Mouse (Mus musculus): Measurements from ENCODE around the gene Cfap36. TPM values are rescaled to one million over a fixed set of nuclear protein-coding genes. Genes with fewer than 3 reads are reported as not detected.

Gene Cfap36
- total RNA-seq (2017): 39.9 to 44.9 TPM (median 41.7 TPM) in 3 replicates

DNA sequence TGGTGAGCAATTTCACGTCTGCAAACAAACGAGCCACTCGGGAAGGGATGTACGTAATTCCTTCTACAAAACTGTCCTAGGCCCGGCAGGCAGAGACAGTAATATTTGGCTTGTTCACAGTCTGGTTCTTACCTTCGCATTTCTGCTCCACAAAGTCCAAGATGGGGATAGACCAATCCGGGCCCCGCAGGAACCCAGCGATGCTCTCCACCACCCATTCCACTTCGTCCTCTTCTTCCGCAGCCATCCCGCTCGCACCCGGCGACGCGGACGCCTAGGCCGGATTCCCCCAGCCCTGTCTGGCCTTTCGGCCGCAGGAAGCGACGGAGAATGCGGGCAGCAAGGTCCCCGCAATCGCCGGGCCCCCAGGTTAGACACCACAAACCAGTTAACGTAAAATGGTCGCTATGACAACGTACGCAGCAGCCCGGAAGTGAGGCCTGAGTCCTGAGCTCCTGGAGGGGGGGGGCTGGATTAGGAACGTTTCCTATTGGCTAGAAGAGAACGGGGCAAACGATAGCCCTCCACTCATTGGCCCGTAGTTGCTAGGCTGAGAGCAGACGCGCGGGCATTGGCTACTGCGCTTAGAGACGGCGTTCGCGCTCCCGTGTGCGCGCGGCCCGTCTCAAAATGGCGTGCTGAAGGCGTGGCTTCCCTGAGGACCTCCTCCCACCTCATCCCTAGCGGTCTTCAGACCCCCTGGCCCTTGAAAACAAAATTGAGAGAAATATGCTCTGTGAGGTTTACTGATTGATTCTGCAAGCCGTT, at the start of gene Cfap36:
Cfap36 (minus strand) TSS at position 527 of the 768 bp plus-strand sequence.
- ATAC-seq (replicated peaks; ENCODE audit: insufficient number of reproducible peaks, low FRiP score, low TSS enrichment, poor library complexity, severe bottlenecking): peak; percentile 99

DNA sequence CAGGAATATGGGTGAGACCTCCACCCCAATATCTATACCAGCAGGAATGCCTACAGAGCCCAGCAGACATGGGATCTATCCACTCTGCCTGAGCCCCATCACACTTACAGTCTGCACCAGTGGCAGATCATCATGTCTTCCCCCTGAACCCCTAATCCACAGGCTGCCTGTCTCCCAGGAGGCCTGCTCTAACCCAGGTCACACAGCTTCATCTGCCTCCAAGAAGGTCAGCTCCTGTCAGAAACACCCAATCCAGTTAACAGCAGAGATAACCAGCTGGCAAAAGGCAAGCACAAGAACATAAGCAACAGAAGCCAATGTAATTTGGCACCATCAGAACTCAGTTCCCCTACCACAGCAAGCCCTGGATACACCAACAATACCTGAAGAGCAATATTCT, 40.1 kb upstream of the Cfap36 start:
- ATAC-seq (replicated peaks; ENCODE audit: insufficient number of reproducible peaks, low FRiP score, low TSS enrichment, poor library complexity, severe bottlenecking): no peak

DNA sequence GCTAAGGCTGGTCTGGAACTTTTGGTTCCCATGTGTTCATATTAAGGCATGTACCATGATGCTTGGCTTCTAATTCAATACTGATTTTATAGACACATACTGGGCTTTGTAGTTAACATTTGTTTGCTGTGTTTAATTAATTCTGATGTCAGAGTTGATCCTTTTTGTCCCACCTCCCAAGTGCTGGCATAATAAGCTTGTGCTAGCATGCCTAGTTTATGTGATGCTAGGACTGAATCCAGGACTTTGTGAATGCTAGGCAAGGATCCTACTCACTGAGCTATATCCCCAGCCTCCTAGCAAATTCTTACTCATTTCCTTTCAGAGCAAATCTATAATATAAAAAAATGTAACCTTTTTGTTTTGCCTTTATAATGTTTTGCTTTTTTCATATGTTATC, 38.8 kb upstream of the Cfap36 start:
- no peak for ATAC-seq (replicated peaks; ENCODE audit: insufficient number of reproducible peaks, low FRiP score, low TSS enrichment, poor library complexity, severe bottlenecking)

DNA sequence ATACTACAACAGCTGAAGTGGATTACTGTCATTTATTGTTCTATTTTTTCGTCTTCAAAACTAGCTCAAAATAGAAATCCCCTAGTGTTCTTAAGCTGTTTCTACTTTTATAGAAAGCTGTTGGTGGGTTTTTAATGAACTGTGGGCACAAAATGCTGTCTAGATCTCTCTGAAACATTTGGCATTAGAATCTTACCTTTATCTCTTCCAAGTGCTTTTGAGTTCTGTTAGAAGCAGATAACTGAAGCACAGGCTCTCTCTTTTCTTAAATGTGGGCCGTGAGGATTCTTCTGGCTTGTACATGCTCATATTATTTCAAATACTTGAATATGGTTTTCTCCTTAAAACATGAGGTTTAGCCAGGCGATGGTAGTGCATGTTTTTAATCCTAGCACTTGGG, 27.5 kb upstream of the Cfap36 start:
- ATAC-seq (replicated peaks; ENCODE audit: insufficient number of reproducible peaks, low FRiP score, low TSS enrichment, poor library complexity, severe bottlenecking): no peak

DNA sequence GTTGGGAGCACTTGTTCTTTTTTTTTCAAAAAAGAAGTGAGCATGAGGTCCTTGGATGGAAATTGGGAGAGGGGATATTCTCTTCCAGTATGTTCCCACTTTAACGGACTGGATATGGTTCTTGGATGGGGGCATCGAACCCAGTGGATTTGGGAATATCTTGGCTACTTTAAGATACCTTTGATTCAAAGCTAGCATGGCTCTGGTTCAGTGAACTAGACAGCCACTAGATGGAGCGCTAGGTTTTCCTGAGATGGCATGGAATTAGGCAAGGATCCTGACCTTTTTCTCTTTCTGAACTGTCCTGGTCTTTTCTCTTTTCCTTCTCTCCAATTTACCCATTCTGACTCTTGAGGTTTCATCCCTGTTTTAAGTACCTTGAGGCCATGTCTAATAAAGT, 20.6 kb upstream of the Cfap36 start:
- ATAC-seq (replicated peaks; ENCODE audit: insufficient number of reproducible peaks, low FRiP score, low TSS enrichment, poor library complexity, severe bottlenecking): no peak

DNA sequence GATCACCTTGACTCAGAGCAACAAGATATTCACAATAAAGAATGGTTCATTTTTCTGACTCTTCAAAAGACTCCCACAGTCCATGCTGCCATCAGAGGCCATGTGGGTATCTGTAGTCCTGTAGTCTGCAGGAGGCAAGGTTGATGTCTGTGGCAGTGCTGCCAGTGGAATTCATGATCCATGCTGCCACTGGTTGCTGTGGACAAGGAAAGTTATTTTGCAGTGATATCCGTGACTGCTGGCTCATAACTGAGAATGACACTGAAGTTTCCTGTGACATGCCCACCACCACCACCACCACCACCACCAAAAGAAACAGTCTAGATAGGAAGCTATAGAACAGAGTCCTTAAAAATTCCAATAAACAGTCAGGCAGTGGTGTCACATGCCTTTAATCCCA, 7.4 kb upstream of the Cfap36 start:
- no peak for ATAC-seq (replicated peaks; ENCODE audit: insufficient number of reproducible peaks, low FRiP score, low TSS enrichment, poor library complexity, severe bottlenecking)

DNA sequence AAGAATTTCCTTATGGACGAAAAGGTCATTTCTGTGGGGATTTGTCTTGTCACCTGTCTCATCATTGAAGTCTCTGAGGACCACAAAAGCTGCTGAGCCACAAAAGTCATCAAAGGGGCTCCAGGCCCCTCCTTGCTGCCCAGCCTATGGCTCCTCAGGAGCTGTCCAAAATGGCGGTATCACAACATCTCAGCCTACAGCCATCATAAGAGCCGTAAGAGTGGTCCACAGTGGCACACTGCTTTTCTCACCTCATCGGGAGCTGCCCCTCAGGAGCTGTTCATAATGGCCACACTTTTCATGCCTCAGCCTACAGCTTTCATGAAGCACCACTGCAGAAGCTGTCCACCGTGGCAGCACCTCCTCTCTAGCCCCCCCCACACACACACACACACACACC, 1.2 kb upstream of the Cfap36 start:
- ATAC-seq (replicated peaks; ENCODE audit: insufficient number of reproducible peaks, low FRiP score, low TSS enrichment, poor library complexity, severe bottlenecking): no peak

DNA sequence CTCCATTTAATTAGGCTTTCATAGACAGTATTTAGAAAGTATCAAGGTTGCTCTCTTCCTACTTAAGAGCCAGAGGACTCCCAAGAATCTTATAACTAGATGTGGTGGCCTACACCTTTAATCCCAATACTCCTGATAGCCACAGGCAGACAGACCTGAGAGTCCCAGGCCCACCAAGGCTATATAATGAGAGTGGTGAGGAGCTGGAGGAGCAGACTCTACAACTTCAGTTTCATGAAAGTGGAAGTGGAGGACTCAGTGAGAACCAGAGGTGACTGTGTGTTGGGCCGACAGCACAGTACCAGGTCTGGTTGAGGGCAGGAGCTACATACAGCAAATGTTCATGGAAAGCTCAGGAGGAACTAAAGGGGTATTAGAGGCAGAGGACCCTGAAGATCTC, 516 bp upstream of the Cfap36 start:
- no peak for ATAC-seq (replicated peaks; ENCODE audit: insufficient number of reproducible peaks, low FRiP score, low TSS enrichment, poor library complexity, severe bottlenecking)

DNA sequence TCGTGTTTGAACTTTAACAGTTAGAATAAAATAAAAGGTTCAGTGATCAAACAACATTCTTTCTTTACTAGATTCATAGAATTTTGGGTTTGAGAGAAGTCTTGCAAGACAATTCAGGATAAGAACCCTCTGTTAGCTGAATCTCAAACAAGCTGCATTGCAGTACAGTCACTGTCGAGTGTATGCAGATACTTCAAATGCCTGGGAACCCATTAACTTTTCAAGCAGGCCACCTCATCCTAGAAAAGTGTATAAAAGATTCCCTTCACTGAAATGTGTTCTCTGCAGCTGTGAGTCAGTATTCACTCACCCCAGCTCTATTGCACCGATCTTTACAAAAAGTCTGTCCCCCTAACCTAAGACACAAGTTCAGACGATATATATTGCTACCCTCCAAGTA, 1.2 kb downstream of the Cfap36 start:
- no peak for ATAC-seq (replicated peaks; ENCODE audit: insufficient number of reproducible peaks, low FRiP score, low TSS enrichment, poor library complexity, severe bottlenecking)

DNA sequence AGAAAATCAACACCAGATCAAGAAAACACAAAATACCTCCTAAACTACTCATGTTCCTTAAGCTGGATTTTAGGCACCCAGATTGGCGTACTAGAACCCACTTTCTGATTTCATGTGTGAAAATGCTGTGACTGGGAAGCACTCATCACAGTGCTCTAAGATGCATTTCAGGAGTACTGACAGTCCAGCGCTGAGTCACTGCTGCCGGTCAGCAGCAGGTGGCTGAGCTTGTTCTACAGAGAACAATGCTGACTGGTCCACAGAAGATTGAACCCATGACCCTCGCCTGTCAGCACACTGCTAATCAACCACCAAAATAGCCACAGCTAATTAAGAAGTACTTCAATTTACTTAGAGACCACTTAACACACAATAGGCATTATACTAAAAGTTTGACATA, 5.2 kb downstream of the Cfap36 start:
- no peak for ATAC-seq (replicated peaks; ENCODE audit: insufficient number of reproducible peaks, low FRiP score, low TSS enrichment, poor library complexity, severe bottlenecking)

DNA sequence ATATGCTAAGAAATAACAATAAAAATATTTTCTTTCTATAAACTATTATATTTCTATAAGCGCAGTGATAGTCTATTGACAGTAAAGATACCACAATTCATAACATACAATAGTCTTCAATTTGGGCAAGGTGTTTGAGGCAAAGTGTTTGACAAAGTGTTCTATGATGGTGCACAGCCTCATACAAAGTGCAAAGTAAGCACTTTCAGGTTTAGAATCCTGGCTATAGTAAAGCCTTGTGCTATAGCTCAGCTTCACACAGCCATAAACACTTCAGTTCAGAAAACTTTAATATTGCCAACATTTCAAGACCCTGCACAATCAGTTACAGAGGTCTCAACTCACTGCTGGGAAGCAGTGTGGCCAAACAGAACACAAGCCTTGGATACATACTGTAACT, 7.9 kb downstream of the Cfap36 start:
- no peak for ATAC-seq (replicated peaks; ENCODE audit: insufficient number of reproducible peaks, low FRiP score, low TSS enrichment, poor library complexity, severe bottlenecking)

DNA sequence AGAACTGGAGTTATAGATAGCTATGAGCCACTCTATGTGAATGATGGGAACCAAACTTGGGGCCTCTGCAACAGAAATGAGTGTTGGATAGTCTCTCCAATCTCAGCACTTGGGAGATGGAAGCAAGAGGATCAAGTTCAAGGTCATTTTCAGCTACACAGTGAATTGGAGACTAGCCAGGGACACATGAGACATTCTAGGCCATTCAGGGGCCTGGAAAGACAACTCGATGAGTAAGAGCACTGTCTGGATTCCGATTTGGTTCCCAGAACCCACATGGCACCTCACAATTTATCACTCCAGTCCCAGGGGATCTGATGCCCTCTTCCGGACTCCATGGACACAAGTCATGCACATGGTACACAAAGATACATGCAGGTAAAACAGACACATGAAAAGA, 8.7 kb downstream of the Cfap36 start:
- no peak for ATAC-seq (replicated peaks; ENCODE audit: insufficient number of reproducible peaks, low FRiP score, low TSS enrichment, poor library complexity, severe bottlenecking)

DNA sequence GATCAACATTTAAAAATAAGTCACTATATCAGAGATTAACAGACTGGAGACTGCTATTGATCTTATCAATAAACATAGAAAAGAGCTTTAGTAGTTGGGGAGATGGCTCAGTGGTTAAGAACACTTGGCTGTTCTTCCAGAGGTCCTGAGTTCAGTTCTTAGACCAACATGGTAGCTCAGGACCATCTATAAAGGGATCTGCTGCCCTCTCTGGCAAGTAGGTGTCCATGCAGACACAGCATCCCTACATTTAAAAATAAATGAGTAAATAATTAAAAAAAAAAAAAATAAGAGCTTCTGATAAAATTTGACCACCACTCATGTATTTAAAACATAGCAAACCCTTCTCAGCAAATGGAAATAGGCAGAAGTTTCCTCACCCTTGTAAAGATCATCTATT, 9.2 kb downstream of the Cfap36 start:
- no peak for ATAC-seq (replicated peaks; ENCODE audit: insufficient number of reproducible peaks, low FRiP score, low TSS enrichment, poor library complexity, severe bottlenecking)

DNA sequence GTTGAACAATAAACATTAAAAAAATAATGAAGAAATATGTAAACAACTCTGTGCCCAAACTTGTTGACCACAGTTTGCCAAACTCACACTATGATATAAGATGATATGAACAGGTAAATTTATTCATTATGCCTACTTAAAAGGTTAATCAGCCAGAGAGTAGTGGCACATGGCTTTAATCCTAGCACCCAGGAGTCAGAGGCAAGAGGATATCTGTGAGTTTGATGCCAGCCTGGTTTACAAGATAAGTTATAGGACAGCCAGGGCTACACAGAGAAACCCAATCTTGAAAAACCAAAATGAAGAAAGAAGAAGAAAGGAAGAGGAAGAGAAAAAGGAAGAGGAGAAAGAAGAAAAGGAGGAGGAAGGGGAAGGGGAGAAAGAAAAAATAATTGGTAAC, 9.8 kb downstream of the Cfap36 start:
- ATAC-seq (replicated peaks; ENCODE audit: insufficient number of reproducible peaks, low FRiP score, low TSS enrichment, poor library complexity, severe bottlenecking): no peak

DNA sequence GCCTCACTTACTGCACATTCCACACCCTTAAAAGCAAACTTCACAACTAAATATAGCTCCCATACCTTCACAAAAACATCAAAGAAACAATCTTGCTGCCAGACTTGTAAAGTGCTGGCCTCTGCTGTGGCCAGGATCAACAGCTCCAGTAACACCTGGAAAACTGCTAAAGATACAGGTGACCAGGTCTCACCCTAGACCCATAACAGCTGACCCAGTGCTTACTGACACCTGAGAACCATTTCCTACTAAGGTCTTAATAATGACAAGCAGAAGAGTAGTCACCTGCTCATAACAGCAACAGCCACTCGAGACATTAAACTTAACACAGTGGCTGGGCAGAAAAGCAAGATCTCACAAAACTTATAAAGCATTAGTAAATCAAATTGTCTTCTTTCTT, 13.6 kb downstream of the Cfap36 start:
- no peak for ATAC-seq (replicated peaks; ENCODE audit: insufficient number of reproducible peaks, low FRiP score, low TSS enrichment, poor library complexity, severe bottlenecking)

DNA sequence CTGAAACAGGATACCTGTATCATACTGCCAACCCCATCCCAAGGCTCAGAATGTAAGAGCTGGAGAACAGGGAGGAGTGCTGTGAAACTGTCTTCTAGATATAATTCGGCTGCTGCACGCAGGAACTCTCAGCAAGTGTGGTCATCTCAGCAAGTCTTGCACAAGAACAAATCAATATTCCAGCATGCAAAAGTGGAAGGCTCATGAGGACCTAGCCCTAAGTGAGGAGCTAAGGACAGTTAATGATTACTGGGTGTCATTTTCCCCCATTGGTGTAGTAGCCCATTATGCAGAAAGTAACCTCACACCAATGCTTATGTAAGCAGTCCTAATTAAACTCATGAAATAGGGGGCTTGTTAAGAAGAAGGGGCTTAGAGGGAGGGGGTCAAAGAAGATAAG, 18.3 kb downstream of the Cfap36 start:
- ATAC-seq (replicated peaks; ENCODE audit: insufficient number of reproducible peaks, low FRiP score, low TSS enrichment, poor library complexity, severe bottlenecking): no peak

DNA sequence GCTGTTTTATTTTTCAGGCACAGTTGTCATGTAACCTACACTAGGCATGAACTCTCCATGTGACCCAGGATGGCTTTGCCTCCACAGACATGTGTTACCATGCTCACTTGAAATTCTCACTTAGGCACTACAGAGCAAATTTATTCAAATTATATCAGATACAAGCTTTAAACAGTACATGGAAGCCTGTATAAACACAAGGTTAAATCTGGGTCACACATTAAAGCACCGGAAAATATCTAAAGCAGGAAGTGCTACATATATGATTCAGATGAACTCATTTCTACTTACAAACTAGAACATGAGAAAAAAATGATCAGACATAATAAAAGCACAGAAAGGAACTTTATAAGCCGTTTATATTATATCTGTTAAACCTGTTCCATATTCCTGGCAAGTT, 22.5 kb downstream of the Cfap36 start:
- ATAC-seq (replicated peaks; ENCODE audit: insufficient number of reproducible peaks, low FRiP score, low TSS enrichment, poor library complexity, severe bottlenecking): no peak

DNA sequence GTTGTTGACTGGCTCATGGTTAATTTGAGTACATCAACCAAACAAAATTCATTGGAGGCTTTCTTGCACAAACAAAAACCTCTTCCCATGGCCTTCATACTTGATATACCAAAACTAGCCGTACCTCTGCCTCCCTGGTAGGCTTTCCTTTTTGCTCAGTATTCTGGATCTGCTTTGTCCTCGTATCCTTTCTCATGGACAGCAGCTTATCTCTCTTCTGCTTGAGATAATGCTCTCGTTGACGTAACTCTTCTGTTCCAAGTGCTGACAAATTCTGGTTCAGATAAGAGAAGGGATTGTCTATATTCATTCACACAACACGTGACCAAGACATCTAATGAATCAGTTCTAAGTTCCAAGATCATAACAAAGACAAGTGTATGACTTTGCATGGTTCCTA, 24.9 kb downstream of the Cfap36 start:
- ATAC-seq (replicated peaks; ENCODE audit: insufficient number of reproducible peaks, low FRiP score, low TSS enrichment, poor library complexity, severe bottlenecking): no peak

DNA sequence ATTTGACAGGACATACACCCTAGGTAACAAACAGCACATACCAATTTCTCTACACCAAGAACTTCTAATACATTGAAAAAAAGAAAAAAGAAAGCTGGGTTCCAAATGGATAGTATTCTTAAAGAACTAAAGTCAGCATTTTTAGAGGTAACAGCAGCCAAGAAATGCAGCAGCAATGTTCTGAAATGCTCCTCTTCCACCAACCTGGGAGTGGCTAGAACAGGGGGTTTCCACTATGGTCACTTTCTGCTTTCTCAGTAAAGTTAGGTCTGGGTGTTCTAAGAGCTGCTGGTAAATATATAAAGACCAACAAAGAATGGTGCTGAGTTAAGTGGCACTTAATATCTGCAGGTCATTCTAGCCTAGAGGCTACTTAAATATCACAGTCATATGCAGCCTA, 28.2 kb downstream of the Cfap36 start:
- ATAC-seq (replicated peaks; ENCODE audit: insufficient number of reproducible peaks, low FRiP score, low TSS enrichment, poor library complexity, severe bottlenecking): no peak

DNA sequence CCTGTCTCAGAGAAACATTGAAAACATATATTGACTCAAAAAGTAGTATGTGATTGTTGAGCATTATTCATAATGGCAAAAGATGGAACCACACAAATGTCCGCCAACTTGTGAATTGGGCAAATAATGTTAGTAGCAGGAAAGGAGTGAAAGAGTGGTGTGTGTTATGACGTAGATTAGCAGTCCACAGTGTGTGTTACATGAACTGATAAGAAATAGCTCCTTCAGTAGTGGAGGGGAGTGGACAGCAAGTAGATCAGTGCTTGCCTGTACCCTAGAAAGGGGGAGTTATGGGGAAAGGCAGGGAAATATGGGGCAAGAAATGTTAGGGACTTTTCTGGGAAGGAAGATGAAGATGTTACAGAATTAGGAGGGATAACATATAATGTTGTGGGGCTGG, 31.0 kb downstream of the Cfap36 start:
- ATAC-seq (replicated peaks; ENCODE audit: insufficient number of reproducible peaks, low FRiP score, low TSS enrichment, poor library complexity, severe bottlenecking): no peak

DNA sequence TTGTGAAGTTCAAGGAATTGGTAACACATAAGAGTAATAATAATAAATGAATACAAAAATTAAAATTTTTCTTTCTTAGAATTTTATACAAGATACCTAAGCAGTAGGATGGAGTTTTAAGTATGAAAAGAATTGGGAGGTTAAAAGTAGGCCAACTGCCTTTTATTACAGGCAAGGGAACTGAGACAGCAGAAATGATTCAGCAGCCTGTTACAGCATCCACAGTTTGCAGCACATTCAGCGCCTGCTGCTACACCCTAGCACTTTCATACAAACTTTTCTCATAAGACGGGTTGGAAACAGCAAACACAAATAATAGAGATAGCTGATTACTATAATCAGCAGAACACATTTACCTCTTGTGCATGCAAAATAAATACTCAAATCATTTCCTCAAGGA, 37.4 kb downstream of the Cfap36 start:
- no peak for ATAC-seq (replicated peaks; ENCODE audit: insufficient number of reproducible peaks, low FRiP score, low TSS enrichment, poor library complexity, severe bottlenecking)

All from monocyte, adult 5-6 weeks (primary cell).